Mouse (Mus musculus) ES-E14 (cell line): ENCODE results near the gene Kcnk4. TPM values are rescaled to one million over a fixed set of nuclear protein-coding genes. Genes with fewer than 3 reads are reported as not detected.
A peak's percentile ranks its signal among the peaks of the same experiment; 100 is the strongest.

Experiments used
- DNase-seq: peaks from one replicate; pipeline ENCODE4 v3.0.0-alpha.2; 2013; ENCODE audit warnings: low read depth, low spot score
- H3K27ac ChIP-seq: 2 replicates; pipeline ENCODE4 v1.5.1; 2012; ENCODE audit warnings: low read depth, mild to moderate bottlenecking, low read length, moderate library complexity, mixed read lengths; ENCODE audit not compliant: poor library complexity, insufficient read depth, severe bottlenecking
- H3K36me3 ChIP-seq: 2 replicates; pipeline ENCODE4 v1.6.1; 2012; ENCODE audit warnings: mild to moderate bottlenecking, low read length, moderate library complexity, mixed read lengths; ENCODE audit not compliant: control insufficient read depth, poor library complexity, insufficient read depth, severe bottlenecking
- H3K4me1 ChIP-seq, 2 experiments: fragments of 150-350 bp in 1 of 2; sonication (generic) in 1 of 2; 2 replicates each; pipeline ENCODE4 v1.6.1; 2012; ENCODE audit warnings: low read length in 2 of 2, mild to moderate bottlenecking in 1 of 2, mixed read lengths in 1 of 2; ENCODE audit not compliant: control insufficient read depth in 2 of 2, insufficient read depth in 2 of 2, poor library complexity in 1 of 2
- H3K4me3 ChIP-seq, 2 experiments: fragments of 150-350 bp in 1 of 2; sonication (generic) in 1 of 2; 2 replicates each; pipeline ENCODE4 v1.5.1; 2012; ENCODE audit warnings: low read length in 2 of 2, low read depth in 1 of 2, mild to moderate bottlenecking in 1 of 2, mixed read lengths in 1 of 2; ENCODE audit not compliant: insufficient read depth in 1 of 2, poor library complexity in 1 of 2, severe bottlenecking in 1 of 2
- H3K9ac ChIP-seq: 2 replicates; pipeline ENCODE4 v1.6.1; 2012; ENCODE audit warnings: low read depth, mild to moderate bottlenecking, low read length, mixed read lengths; ENCODE audit not compliant: poor library complexity, insufficient read depth, severe bottlenecking
- H3K9me3 ChIP-seq: fragments of 150-350 bp; sonication (generic); 2 replicates; pipeline ENCODE4 v1.6.1; 2012; ENCODE audit warnings: low read depth, mild to moderate bottlenecking, low read length; ENCODE audit not compliant: control insufficient read depth, insufficient read depth
- CHD2 ChIP-seq: IDR thresholded peaks from 2 replicates; pipeline ENCODE4 v1.6.1; 2014; ENCODE audit warnings: mild to moderate bottlenecking, low read depth, low read length, inconsistent platforms
- HCFC1 ChIP-seq: IDR thresholded peaks from 2 replicates; pipeline ENCODE4 v1.6.1; 2012; ENCODE audit warnings: low read length, inconsistent platforms, borderline replicate concordance; ENCODE audit not compliant: insufficient read depth
- MAFK ChIP-seq: IDR thresholded peaks from 2 replicates; pipeline ENCODE4 v1.6.1; 2014; ENCODE audit warnings: mild to moderate bottlenecking, low read depth, low read length, inconsistent platforms; ENCODE audit not compliant: insufficient read depth
- ZC3H11A ChIP-seq: IDR thresholded peaks from 2 replicates; pipeline ENCODE4 v1.6.1; 2012; ENCODE audit warnings: low read depth, mild to moderate bottlenecking, inconsistent platforms, low read length, borderline replicate concordance
- ZNF384 ChIP-seq: IDR thresholded peaks from 2 replicates; pipeline ENCODE4 v1.6.1; 2012; ENCODE audit warnings: low read depth, low read length, inconsistent platforms
- in situ Hi-C, 2 experiments: fragments of 600-800 bp; cut with MboI; formaldehyde crosslinking; loops; one replicate each; pipeline ENCODE4 v1.15.1; 2025; ENCODE audit warnings: low sequenced_read_pairs in 2 of 2, inconsistent platforms in 1 of 2; ENCODE audit not compliant: unreplicated experiment in 2 of 2
- total RNA-seq: library from RNA; depleted of rRNA; stranded (reverse); fragments of 300-350 nt; gene quantifications from 2 replicates; pipeline ENCODE4 v1.2.3, GENCODE M21; 2012

Gene Kcnk4
- total RNA-seq, 1 experiment = 4.4 TPM

- no peaks in the 10 kb centered on the region for H3K36me3 ChIP-seq
- no peak for DNase-seq
- no peak overlapping the region for H3K27ac ChIP-seq
- in situ Hi-C loops = no loop called here
- TF ChIP-seq ZC3H11A = no peak
- no peak for TF ChIP-seq CHD2
- no peak for TF ChIP-seq HCFC1
- TF ChIP-seq ZNF384 = no peak
- TF ChIP-seq MAFK = no peak
- peaks cover 3 to 26% of the 10 kb centered on the region in 2 experiments for H3K4me1 ChIP-seq
- H3K9me3 ChIP-seq = no peaks in the 10 kb centered on the region
- H3K9ac ChIP-seq = no peak overlapping the region
- H3K4me3 ChIP-seq = peak overlapping the region; percentile 58 to 67
Observed at GRCm38 (mm10) chr19:6933102-6933435, 1.2 kb downstream of the Kcnk4 start.

DNA sequence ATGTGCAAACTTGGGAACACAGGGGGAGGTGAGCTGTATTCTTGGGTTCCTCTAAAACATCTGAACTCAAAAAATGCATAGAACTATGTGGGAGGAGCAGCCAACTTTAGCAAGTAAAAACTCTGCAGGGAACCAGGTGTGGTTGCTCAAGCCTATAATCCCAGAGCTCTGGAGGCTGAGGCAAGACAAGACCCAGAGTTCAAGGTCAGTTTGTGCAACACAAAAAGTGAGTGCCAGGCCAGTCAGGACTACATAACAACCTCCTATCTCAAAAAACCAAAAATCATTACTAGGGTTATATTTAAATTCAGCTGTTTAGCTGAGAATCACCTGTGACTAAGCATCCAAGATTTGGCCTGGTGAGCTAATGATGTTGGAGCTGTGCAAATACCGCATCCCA, 2.3 kb downstream of the Kcnk4 start:
- in situ Hi-C loops = no loop called here
- TF ChIP-seq HCFC1 = no peak
- no peaks in the 10 kb centered on the region for H3K36me3 ChIP-seq

GRCm38 (mm10) chr19:6931002-6931401, 3.3 kb downstream of the Kcnk4 start:
- H3K4me1 ChIP-seq = peaks cover 3 to 29% of the 10 kb centered on the region in 2 experiments
- TF ChIP-seq CHD2 (no peak), ZNF384 (no peak), ZC3H11A (no peak), HCFC1 (no peak), MAFK (no peak)
- H3K4me3 ChIP-seq = no peak overlapping the region
- no peaks in the 10 kb centered on the region for H3K36me3 ChIP-seq
- no peak overlapping the region for H3K27ac ChIP-seq
- DNase-seq = no peak
- in situ Hi-C loops = no loop called here
- no peak overlapping the region for H3K9ac ChIP-seq
- no peaks in the 10 kb centered on the region for H3K9me3 ChIP-seq

More for the DNA sequence above, 2.3 kb downstream of the Kcnk4 start:
- no peak overlapping the region for H3K4me3 ChIP-seq
- H3K27ac ChIP-seq = no peak overlapping the region
- no peak for DNase-seq
- H3K9me3 ChIP-seq = no peaks in the 10 kb centered on the region
- H3K4me1 ChIP-seq = peaks cover 3 to 28% of the 10 kb centered on the region in 2 experiments
- no peak overlapping the region for H3K9ac ChIP-seq

- DNase-seq = no peak
- TF ChIP-seq HCFC1 (no peak), ZC3H11A (no peak), CHD2 (no peak), MAFK (no peak), ZNF384 (no peak)
- no peak overlapping the region for H3K9ac ChIP-seq
- in situ Hi-C loops = no loop called here
- H3K9me3 ChIP-seq = no peaks in the 10 kb centered on the region
- no peak overlapping the region for H3K4me3 ChIP-seq
- H3K36me3 ChIP-seq = no peaks in the 10 kb centered on the region
- H3K4me1 ChIP-seq = peaks cover 1 to 28% of the 10 kb centered on the region in 2 experiments; a peak in 3 of 4 replicates
- no peak overlapping the region for H3K27ac ChIP-seq
Observed at GRCm38 (mm10) chr19:6928080-6928479, 6.2 kb downstream of the Kcnk4 start.

DNA sequence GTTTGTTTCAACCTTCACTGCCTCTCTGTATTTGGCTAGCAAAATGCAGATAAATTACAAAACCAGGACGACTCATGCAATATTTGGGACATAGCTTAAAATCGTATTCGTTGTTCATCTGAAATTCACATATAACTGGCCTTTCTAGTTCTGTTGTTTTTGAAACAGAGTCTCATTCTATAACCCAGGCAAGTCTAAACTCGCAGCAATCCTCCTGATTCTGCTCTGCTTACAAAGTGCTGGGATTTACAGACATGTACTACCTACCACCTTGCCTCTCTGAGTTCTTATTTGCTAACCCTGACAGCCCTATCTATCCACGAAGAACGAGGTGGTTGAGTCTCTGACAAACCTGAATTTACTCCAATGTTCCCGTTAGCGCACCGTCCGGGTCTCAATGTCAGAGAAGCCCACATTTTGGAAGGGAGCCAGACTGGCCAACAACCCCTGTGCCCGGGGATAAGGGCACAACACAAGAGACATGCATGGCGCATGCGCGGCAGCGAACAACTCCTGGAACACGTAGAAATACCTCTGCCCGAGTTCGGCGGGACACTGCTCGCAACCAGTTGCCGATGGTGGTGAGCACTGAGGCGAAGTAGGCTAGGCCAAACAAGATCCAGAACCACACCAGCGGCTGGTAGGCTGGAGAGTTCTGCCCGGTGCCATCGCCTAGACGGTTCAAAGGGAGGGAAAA, 7.6 kb downstream of the Kcnk4 start:
- H3K9ac ChIP-seq = no peak overlapping the region
- no peak overlapping the region for H3K27ac ChIP-seq
- peaks cover 4 to 22% of the 10 kb centered on the region in 2 experiments for H3K4me1 ChIP-seq
- DNase-seq = no peak
- H3K9me3 ChIP-seq = no peaks in the 10 kb centered on the region
- H3K4me3 ChIP-seq = no peak overlapping the region
- in situ Hi-C loops = no loop called here
- H3K36me3 ChIP-seq = no peaks in the 10 kb centered on the region
- no peak for TF ChIP-seq MAFK
- TF ChIP-seq HCFC1 = no peak
- TF ChIP-seq ZNF384 = no peak
- TF ChIP-seq CHD2 = no peak
- no peak for TF ChIP-seq ZC3H11A
